Mouse (Mus musculus) C2C12 (cell line): ENCODE data around the gene Pusl1.

Experiments used
- CTCF ChIP-seq: IDR thresholded peaks from one replicate; pipeline ENCODE4 v1.5.1; 2011; ENCODE audit not compliant: control insufficient read depth, insufficient read depth, insufficient read length
- MYOD1 ChIP-seq: IDR thresholded peaks from one replicate; pipeline ENCODE4 v1.6.1; 2011; ENCODE audit warnings: low read depth; ENCODE audit not compliant: control insufficient read depth, insufficient read length
- MYOG ChIP-seq: IDR thresholded peaks from one replicate; pipeline ENCODE4 v1.6.1; 2011; ENCODE audit not compliant: control insufficient read depth, insufficient read length; ENCODE audit errors: extremely low read depth
- USF1 ChIP-seq: IDR thresholded peaks from one replicate; pipeline ENCODE4 v1.6.1; 2011; ENCODE audit warnings: low read depth, mild to moderate bottlenecking, control low read depth, moderate library complexity

DNA sequence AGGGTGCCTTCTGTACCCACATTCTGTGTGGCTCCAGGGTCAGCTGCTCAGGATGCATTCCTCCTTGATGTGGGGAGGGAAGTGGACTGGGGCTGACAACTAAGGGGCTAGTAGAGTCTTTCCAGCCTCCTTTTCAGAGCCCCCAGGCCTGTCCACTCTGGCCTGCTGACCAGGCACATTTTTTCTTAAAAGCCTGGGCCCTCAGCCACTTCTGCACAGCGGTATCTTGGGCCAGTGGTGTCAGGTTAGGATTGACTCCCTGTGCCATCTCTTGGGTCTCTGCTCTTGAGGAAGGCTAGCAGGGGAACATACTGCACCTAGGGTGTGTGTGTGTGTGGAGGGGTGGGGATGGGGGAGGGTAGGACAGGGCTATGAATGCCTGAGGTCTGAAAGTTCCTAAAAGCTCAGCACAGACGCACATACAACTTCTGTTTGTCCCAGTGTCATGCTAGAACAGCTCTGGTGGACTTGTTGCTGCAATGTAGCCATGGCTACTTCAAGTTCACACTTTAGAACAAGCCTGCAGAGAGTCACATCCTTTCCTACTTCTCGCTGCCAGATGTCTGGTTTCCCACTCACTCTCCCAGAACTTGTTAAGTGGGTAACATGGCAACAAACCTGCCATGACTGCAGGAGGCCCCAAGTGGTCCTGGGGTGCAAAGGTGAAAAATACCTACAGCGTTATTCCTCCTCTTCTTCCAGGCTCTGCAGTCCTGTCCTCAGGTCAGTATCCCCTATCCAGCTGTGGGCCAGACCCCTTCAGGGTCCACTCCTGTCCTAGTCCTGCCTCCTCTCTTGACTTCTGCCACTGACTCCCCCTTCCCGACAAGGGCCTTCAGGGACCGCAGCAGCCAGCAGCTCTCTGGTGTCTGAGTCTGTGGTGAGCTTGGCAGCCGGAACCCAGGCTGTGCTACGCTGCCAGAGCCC is 51.2 kb downstream of the Pusl1 start:
- TF ChIP-seq CTCF: no peak
- TF ChIP-seq USF1: no peak
- no peak for TF ChIP-seq MYOG
- TF ChIP-seq MYOD1: no peak
